Mouse (Mus musculus) G1E (cell line): ENCODE measurements around the gene Zfp592.

Experiments
- CTCF ChIP-seq: IDR thresholded peaks from 2 replicates; pipeline ENCODE4 v1.5.1; 2012; ENCODE audit warnings: low read depth, low read length, inconsistent platforms, mixed read lengths
- GATA1 ChIP-seq: IDR thresholded peaks from 2 replicates; pipeline ENCODE4 v1.6.1; 2012; ENCODE audit warnings: borderline replicate concordance, low read length, inconsistent platforms, mixed read lengths
- TAL1 ChIP-seq: conservative IDR thresholded peaks from 2 replicates; pipeline ENCODE4 v1.6.1; 2012; ENCODE audit warnings: low read depth, low read length, inconsistent platforms, mixed read lengths

DNA sequence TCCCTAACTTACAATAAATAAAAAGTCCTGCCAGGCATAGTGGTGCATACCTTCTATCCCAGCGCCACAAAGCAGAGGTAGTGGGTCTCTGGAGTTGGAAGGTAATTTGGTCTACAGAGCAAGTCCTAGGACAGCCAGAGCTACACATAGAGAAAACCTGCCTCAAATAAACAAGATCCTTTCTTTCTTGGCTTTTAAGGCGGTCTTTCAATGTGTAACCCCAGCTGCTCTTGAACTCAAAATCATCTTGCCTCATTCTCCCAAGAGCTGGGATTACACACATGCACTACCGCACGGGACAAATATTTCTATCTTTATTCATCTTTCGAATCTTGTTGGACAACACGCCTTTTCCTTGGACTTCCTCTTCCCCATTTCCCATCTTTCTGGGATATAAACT is 1.4 kb upstream of the Zfp592 start:
- no peak for TF ChIP-seq GATA1
- no peak for TF ChIP-seq CTCF
- TF ChIP-seq TAL1, result no peak
